Mouse (Mus musculus): ENCODE measurements around the gene Cwc15.
"Not testable (repeated sequence)": the region's sequence is repeated elsewhere in the genome, so short reads cannot be mapped to it uniquely, and the experiment has no call there.

- TF ChIP-seq POLR2A, CTCF (IDR thresholded peaks at IDR 0.05; ENCODE audit: insufficient read depth, low read depth, low read length): not testable (repeated sequence)
Measured at GRCm38 (mm10) chr9:14451120-14451519, 49.3 kb upstream of the Cwc15 start.

Data from olfactory bulb, adult 2 months (tissue).